Mouse (Mus musculus) intestine, embryonic 15.5 days (tissue): ENCODE measurements around the gene Clic5. TPM values are rescaled to one million over a fixed set of nuclear protein-coding genes. Genes with fewer than 3 reads are reported as not detected.

Experiments
- ATAC-seq: fragments of 200-750 bp; cut with Nextera tagmentation; 2 replicates; pipeline ENCODE4 v1.8.0; 2017; ENCODE audit warnings: moderate TSS enrichment, moderate library complexity
- H3K27ac ChIP-seq: fragments of 300-500 bp; sonication (generic); 2 replicates; pipeline ENCODE4 v1.5.1; 2015; ENCODE audit warnings: mild to moderate bottlenecking, inconsistent platforms
- H3K27me3 ChIP-seq: fragments of 300-500 bp; sonication (generic); replicated peaks from 2 replicates; pipeline ENCODE4 v1.6.1; 2015; ENCODE audit warnings: inconsistent platforms
- H3K36me3 ChIP-seq: fragments of 300-500 bp; sonication (generic); 2 replicates; pipeline ENCODE4 v1.6.1; 2015; ENCODE audit warnings: inconsistent platforms
- H3K4me1 ChIP-seq: fragments of 300-500 bp; sonication (generic); replicated peaks from 2 replicates; pipeline ENCODE4 v1.6.1; 2015; ENCODE audit warnings: inconsistent platforms
- H3K4me2 ChIP-seq: fragments of 300-500 bp; sonication (generic); replicated peaks from 2 replicates; pipeline ENCODE4 v1.6.1; 2015; ENCODE audit warnings: mild to moderate bottlenecking, inconsistent platforms
- H3K4me3 ChIP-seq: fragments of 300-500 bp; sonication (generic); replicated peaks from 2 replicates; pipeline ENCODE4 v1.5.1; 2015; ENCODE audit warnings: inconsistent platforms
- H3K9ac ChIP-seq: fragments of 300-500 bp; sonication (generic); 2 replicates; pipeline ENCODE4 v1.6.1; 2015; ENCODE audit warnings: inconsistent platforms
- H3K9me3 ChIP-seq: fragments of 300-500 bp; sonication (generic); 2 replicates; pipeline ENCODE4 v1.6.1; 2016; ENCODE audit warnings: inconsistent platforms
- WGBS: fragments of 180-500 bp; shearing (Covaris S2); methylation state at CpG from one replicate; pipeline ENCODE4 v1.1.7; 2015; 5-methylcytosine and 5-hydroxymethylcytosine counted together
- polyA plus RNA-seq: library from polyadenylated mRNA; unstranded; fragments of >200 nt; fragmentation: Nextera tagmentation; extraction: Ambion mirVana; gene quantifications from 2 replicates; pipeline ENCODE4 v1.2.1, GENCODE M21; 2015

Gene Clic5
- polyA plus RNA-seq, 1 experiment from 2014 or later, result 20.0 TPM

GRCm38 (mm10) chr17:44202952-44203351, 14.6 kb downstream of the Clic5 start:
- Histone ChIP-seq H3K4me2 (no peak overlapping the region), H3K4me3 (no peak overlapping the region), H3K4me1 (0 out of 2 replicates have a peak, but pooled peaks cover 2% of the 10 kb centered on the region), H3K9me3 (no peaks in the 10 kb centered on the region), H3K27me3 (no peaks in the 10 kb centered on the region), H3K9ac (no peak overlapping the region), H3K27ac (no peak overlapping the region), H3K36me3 (no peaks in the 10 kb centered on the region)
- WGBS, result 61% methylated on average over 5 of the region's 5 CpGs
- peak; percentile 73 for ATAC-seq

GRCm38 (mm10) chr17:44204787-44205186, 16.4 kb downstream of the Clic5 start:
- H3K27me3 ChIP-seq, result no peaks in the 10 kb centered on the region
- 91% methylated on average over 1 of the region's 1 CpGs for WGBS
- no peak overlapping the region for H3K4me3 ChIP-seq
- H3K9me3 ChIP-seq, result no peaks in the 10 kb centered on the region
- H3K4me1 ChIP-seq, result 0 out of 2 replicates have a peak, but pooled peaks cover 2% of the 10 kb centered on the region
- no peaks in the 10 kb centered on the region for H3K36me3 ChIP-seq
- no peak overlapping the region for H3K4me2 ChIP-seq
- no peak for ATAC-seq
- H3K9ac ChIP-seq, result no peak overlapping the region
- no peak overlapping the region for H3K27ac ChIP-seq

DNA sequence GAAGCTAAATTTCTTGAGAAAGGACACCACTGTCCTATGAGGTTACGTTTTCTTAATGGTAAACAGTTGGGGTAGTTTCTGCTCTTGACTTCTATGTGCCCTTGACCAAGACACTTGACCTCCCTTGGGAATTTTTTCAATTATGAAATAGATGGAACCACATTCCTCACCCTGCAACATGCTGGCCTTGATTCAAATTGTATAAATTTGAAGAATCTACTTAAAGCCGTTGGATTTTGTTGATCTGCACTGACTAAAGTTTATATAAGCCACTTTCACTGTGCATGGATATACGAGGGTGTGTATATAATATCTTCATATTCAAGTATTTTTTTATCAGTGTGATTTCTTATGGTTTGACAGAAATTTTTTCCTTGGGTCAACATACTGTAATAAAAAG, 17.2 kb downstream of the Clic5 start:
- Histone ChIP-seq H3K4me3 (no peak overlapping the region), H3K27ac (no peak overlapping the region), H3K4me1 (0 out of 2 replicates have a peak, but pooled peaks cover 2% of the 10 kb centered on the region), H3K4me2 (no peak overlapping the region), H3K36me3 (no peaks in the 10 kb centered on the region), H3K27me3 (no peaks in the 10 kb centered on the region), H3K9ac (no peak overlapping the region), H3K9me3 (no peaks in the 10 kb centered on the region)
- WGBS, result 37% methylated on average over 3 of the region's 3 CpGs
- ATAC-seq, result no peak

DNA sequence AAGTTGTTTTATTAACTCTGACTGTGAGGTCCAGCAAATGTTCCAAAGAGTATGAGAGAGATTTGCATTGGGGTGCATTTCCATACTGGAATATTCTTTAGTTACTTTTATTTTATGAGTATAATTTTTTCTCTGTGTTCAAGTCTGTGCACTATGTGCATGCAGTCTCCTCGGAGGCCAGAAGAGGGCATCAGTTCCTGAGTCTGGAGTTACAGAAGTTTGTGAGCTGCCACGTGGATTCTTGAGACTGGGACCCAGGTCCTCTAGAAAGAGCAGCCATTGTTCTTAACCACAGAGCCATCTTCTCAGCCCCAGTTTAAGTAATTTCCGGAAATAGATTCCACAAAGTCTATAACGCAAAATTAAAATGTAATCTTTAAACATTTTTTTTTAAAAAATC, 20.5 kb downstream of the Clic5 start:
- Histone ChIP-seq H3K9ac (no peak overlapping the region), H3K27me3 (no peaks in the 10 kb centered on the region), H3K4me1 (0 out of 2 replicates have a peak, but pooled peaks cover 4% of the 10 kb centered on the region), H3K4me3 (no peak overlapping the region), H3K27ac (no peak overlapping the region), H3K9me3 (no peaks in the 10 kb centered on the region), H3K4me2 (no peak overlapping the region), H3K36me3 (no peaks in the 10 kb centered on the region)
- no peak for ATAC-seq
- WGBS, result 80% methylated on average over 4 of the region's 4 CpGs

DNA sequence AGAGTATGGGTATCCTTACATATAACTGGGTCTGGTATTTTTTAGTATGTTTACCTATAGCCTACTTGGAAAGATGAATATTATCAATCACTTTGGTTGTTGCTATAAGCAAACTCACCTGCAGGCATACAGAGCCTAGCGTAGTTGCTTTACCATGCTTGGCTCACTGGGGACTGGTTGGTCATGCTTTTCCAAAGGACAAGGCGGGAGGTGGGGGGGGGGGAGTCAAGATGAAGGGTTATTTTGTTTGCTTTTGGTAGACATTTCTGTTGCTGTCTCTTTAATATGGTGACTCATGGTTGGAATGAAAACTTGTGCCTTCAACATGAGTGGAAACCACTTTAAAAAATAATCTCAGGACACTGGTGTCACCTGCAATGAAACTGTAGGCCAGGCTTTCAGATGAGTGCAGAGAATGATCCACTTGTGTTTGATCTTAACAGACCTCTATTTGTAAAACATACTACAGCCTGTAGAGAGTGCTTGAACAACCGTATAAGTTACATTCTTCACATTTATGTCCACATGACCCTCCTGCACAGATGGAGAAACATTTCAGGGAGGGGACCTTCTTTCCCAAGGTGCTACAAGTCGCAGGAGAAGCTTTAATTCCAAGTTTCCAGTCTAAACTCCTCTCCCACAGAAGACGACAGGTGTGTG, 24.7 kb downstream of the Clic5 start:
- H3K4me2 ChIP-seq, result no peak overlapping the region
- no peak overlapping the region for H3K4me3 ChIP-seq
- H3K4me1 ChIP-seq, result 0 out of 2 replicates have a peak, but pooled peaks cover 4% of the 10 kb centered on the region
- H3K36me3 ChIP-seq, result no peaks in the 10 kb centered on the region
- no peaks in the 10 kb centered on the region for H3K9me3 ChIP-seq
- no peak for ATAC-seq
- H3K9ac ChIP-seq, result no peak overlapping the region
- H3K27me3 ChIP-seq, result no peaks in the 10 kb centered on the region
- 85% methylated on average over 5 of the region's 5 CpGs for WGBS
- no peak overlapping the region for H3K27ac ChIP-seq

DNA sequence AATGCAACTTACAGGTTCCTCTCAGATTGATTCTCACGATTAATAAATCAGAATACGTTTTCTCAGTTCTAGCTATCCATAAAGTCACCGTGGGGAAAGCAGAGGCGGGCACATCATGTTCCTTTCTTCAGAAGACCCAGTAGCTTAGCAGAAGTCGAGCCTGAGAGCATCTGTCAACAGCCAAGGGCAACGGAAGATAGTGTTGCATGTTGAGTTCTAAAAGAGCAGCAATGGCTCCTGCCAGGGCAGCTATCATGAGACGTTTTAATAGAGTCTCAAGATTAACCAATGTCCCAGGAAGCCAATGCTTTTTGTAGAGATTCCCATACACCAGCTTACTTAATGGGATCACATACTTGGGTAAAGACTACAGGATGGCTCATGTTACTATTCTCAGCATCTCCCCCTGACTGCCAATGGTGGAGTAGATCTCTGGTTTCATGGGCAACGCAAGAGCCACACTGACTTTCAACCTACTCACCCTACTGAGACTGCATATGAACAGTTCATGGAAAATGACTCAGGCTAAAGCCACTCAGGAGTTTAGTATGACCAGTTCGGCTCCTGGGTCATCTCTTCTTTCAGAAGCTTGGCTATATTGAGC, 26.9 kb downstream of the Clic5 start:
- no peak for ATAC-seq
- WGBS, result 90% methylated on average over 9 of the region's 9 CpGs

GRCm38 (mm10) chr17:44217185-44217584, 28.8 kb downstream of the Clic5 start:
- H3K27me3 ChIP-seq, result no peaks in the 10 kb centered on the region
- 62% methylated on average over 2 of the region's 2 CpGs for WGBS
- no peaks in the 10 kb centered on the region for H3K36me3 ChIP-seq
- no peaks in the 10 kb centered on the region for H3K9me3 ChIP-seq
- H3K4me2 ChIP-seq, result no peak overlapping the region
- no peaks in the 10 kb centered on the region for H3K4me1 ChIP-seq
- no peak overlapping the region for H3K9ac ChIP-seq
- no peak for ATAC-seq
- no peak overlapping the region for H3K4me3 ChIP-seq
- H3K27ac ChIP-seq, result no peak overlapping the region

More for the DNA sequence above, 26.9 kb downstream of the Clic5 start:
- no peaks in the 10 kb centered on the region for H3K9me3 ChIP-seq
- no peak overlapping the region for H3K4me2 ChIP-seq
- H3K27me3 ChIP-seq, result no peaks in the 10 kb centered on the region
- no peak overlapping the region for H3K27ac ChIP-seq
- no peak overlapping the region for H3K4me3 ChIP-seq
- H3K36me3 ChIP-seq, result no peaks in the 10 kb centered on the region
- H3K9ac ChIP-seq, result no peak overlapping the region
- H3K4me1 ChIP-seq, result 0 out of 2 replicates have a peak, but pooled peaks cover 4% of the 10 kb centered on the region

- Histone ChIP-seq H3K36me3 (no peaks in the 10 kb centered on the region), H3K4me3 (no peak overlapping the region), H3K9ac (no peak overlapping the region), H3K4me2 (no peak overlapping the region), H3K27ac (no peak overlapping the region), H3K9me3 (no peaks in the 10 kb centered on the region), H3K4me1 (no peaks in the 10 kb centered on the region), H3K27me3 (no peaks in the 10 kb centered on the region)
- WGBS, result 43% methylated on average over 2 of the region's 2 CpGs
- no peak for ATAC-seq
Observed at GRCm38 (mm10) chr17:44219943-44220342, 31.6 kb downstream of the Clic5 start.

GRCm38 (mm10) chr17:44228428-44228827, 40.0 kb downstream of the Clic5 start:
- 85% methylated on average over 5 of the region's 5 CpGs for WGBS

GRCm38 (mm10) chr17:44230083-44230482, 41.7 kb downstream of the Clic5 start:
- Histone ChIP-seq H3K4me2 (no peak overlapping the region), H3K36me3 (no peaks in the 10 kb centered on the region), H3K27ac (no peak overlapping the region), H3K4me3 (no peak overlapping the region), H3K9ac (no peak overlapping the region), H3K27me3 (no peaks in the 10 kb centered on the region), H3K4me1 (no peaks in the 10 kb centered on the region), H3K9me3 (no peaks in the 10 kb centered on the region)
- 55% methylated on average over 10 of the region's 10 CpGs for WGBS
- no peak for ATAC-seq

More at GRCm38 (mm10) chr17:44228428-44228827, 40.0 kb downstream of the Clic5 start:
- no peak overlapping the region for H3K9ac ChIP-seq
- H3K4me1 ChIP-seq, result no peaks in the 10 kb centered on the region
- H3K9me3 ChIP-seq, result no peaks in the 10 kb centered on the region
- no peak overlapping the region for H3K4me2 ChIP-seq
- no peaks in the 10 kb centered on the region for H3K36me3 ChIP-seq
- H3K27ac ChIP-seq, result no peak overlapping the region
- no peak overlapping the region for H3K4me3 ChIP-seq
- no peaks in the 10 kb centered on the region for H3K27me3 ChIP-seq
- ATAC-seq, result no peak

GRCm38 (mm10) chr17:44239030-44239721, 50.8 kb downstream of the Clic5 start:
- ATAC-seq, result peak; percentile 93
- H3K27me3 ChIP-seq, result no peaks in the 10 kb centered on the region
- WGBS, result 11% methylated on average over 10 of the region's 10 CpGs
- H3K9ac ChIP-seq, result 0 out of 2 replicates have a peak overlapping the region, but pooled peaks have one; percentile 6
- no peaks in the 10 kb centered on the region for H3K36me3 ChIP-seq
- H3K4me2 ChIP-seq, result peak overlapping the region; percentile 48
- H3K4me3 ChIP-seq, result peak overlapping the region; percentile 11; the same call in 1 of the 2 replicates
- H3K9me3 ChIP-seq, result no peaks in the 10 kb centered on the region
- peaks cover 12% of the 10 kb centered on the region; the same call in 1 of the 2 replicates for H3K4me1 ChIP-seq
- peak overlapping the region; percentile 77 for H3K27ac ChIP-seq

DNA sequence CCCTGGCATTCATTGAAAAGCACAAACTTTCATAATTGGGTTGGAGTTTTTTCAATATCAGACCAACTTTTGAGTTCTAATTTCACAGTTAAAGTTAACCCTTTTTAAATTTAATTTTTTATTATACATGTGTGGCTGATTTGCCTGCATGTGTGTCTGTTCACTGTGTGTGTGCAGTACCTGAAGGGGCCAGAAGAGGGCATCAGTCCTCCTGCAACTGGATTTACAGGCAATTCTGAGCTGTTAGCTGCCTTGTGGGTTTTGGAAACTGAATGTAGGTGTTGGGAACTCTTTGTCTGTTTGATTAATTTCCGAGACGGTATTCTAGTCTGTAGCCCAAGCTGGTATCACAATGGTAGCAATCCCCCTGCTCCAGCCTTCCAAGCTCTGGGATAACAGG, 52.4 kb downstream of the Clic5 start:
- Histone ChIP-seq H3K4me2 (no peak overlapping the region), H3K9ac (no peak overlapping the region), H3K36me3 (no peaks in the 10 kb centered on the region), H3K9me3 (no peaks in the 10 kb centered on the region), H3K4me3 (no peak overlapping the region), H3K4me1 (peaks cover 12% of the 10 kb centered on the region; the same call in 1 of the 2 replicates), H3K27ac (no peak overlapping the region), H3K27me3 (no peaks in the 10 kb centered on the region)
- ATAC-seq, result no peak
- 98% methylated on average over 2 of the region's 2 CpGs for WGBS
